Mouse (Mus musculus): Measurements from ENCODE around the gene Lsamp. TPM values are rescaled to one million over a fixed set of nuclear protein-coding genes. Genes with fewer than 3 reads are reported as not detected.

Gene Lsamp
- total and polyA plus RNA-seq, 3 experiments, result 0.97 to 2.3 (median 1.1) TPM

DNA sequence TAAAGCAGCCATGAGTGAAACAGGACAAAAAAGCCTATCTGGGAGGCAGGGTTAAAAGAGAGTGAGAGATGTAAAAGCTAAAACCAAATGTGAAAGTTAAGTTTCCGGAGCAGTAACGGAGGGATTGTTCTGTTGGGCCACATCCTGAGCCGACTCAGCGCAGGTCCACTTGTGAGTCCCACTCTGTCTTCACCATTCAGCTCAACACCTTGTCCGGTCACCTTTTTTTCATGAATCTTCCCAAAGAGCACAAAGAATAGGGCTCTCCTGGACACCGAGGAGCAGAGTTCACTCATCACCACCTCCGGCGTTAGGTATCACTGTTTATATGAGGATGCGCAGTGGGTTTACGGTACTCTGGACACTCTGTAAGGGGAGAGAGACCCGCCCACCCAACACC lies 2196.3 kb downstream of the Lsamp start:
- H3K27me3 ChIP-seq (ENCODE audit: control insufficient read depth, insufficient read depth, low read length), result no peaks in the 10 kb centered on the region

DNA sequence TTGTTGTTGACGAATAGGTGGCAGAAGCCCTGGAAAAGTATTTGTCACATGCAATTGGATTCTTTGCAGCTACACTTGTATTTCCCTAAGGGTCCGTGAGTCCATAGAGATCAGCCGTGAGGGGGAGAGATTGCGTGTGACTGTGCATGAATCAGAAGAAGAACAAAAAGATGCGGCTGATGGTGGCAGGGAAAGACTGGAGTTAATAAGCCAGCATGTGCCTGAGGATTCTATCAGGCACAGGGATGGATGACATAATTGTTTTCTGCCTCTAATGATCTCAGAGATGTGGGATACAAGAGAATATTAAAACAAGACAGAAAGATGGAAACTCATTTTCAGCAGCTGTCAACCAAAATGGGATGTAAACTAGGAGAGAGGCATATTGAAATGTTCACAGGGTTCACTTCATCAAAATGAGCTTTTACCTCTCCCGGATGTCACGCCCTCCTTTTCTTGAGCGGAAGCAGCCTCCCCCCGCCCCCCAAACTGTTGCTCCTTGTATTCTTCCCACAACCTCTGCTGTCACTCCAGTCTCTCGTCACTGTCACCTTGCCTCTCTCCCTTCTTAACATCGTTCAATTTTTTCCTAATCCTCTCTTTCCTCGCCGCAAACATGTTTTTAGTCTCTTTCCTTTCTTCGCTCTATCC lies 2205.4 kb downstream of the Lsamp start:
- 32% methylated on average over 14 of the region's 14 CpGs for WGBS

More for the DNA sequence above, 2196.3 kb downstream of the Lsamp start:
- Histone ChIP-seq H3K79me2 (replicated peaks; ENCODE audit: control insufficient read depth, insufficient read depth, low read length) (no peaks in the 10 kb centered on the region), H3K9ac (ENCODE audit: low read depth, low read length) (no peak overlapping the region), H3K36me3 (ENCODE audit: control insufficient read depth, insufficient read depth, low read length) (no peaks in the 10 kb centered on the region), H3K27ac (no peak overlapping the region), H3K4me3 (no peak overlapping the region), H3K4me1 (ENCODE audit: control insufficient read depth, insufficient read depth, low read length) (no peaks in the 10 kb centered on the region)
- WGBS, result 93% methylated on average over 11 of the region's 11 CpGs
- no peak for DNase-seq
- TF ChIP-seq CTCF (IDR thresholded peaks at IDR 0.05), result no peak
- no peak for TF ChIP-seq EP300 (IDR thresholded peaks at IDR 0.05; ENCODE audit: insufficient read depth, low read depth, low read length)
- no peak for TF ChIP-seq POLR2A (IDR thresholded peaks at IDR 0.05; ENCODE audit: insufficient read depth, low read depth, low read length)
- intact Hi-C loops (cut with DNase I), result no loop called here

GRCm38 (mm10) chr16:42190114-42191045 lies 2206.2 kb downstream of the Lsamp start:
- no peaks in the 10 kb centered on the region for H3K27me3 ChIP-seq (ENCODE audit: control insufficient read depth, insufficient read depth, low read length)
- WGBS, result 2% methylated on average over 44 of the region's 44 CpGs
- H3K4me1 ChIP-seq (ENCODE audit: control insufficient read depth, insufficient read depth, low read length), result no peaks in the 10 kb centered on the region
- peak overlapping the region; percentile 53 for H3K9ac ChIP-seq (ENCODE audit: low read depth, low read length)
- no peaks in the 10 kb centered on the region for H3K79me2 ChIP-seq (replicated peaks; ENCODE audit: control insufficient read depth, insufficient read depth, low read length)
- TF ChIP-seq POLR2A (IDR thresholded peaks at IDR 0.05; ENCODE audit: insufficient read depth, low read depth, low read length) (0 out of 2 replicates have a peak, but pooled peaks have one; percentile 32), CTCF (IDR thresholded peaks at IDR 0.05) (peak; percentile 95), EP300 (IDR thresholded peaks at IDR 0.05; ENCODE audit: insufficient read depth, low read depth, low read length) (no peak)
- intact Hi-C loops (cut with DNase I), result loop anchor here (2.0 kb wide), 1 partner anchor 592 kb away; no protein-coding TSS in a partner anchor
- peak overlapping the region; percentile 72 for H3K27ac ChIP-seq
- DNase-seq, result peak; percentile 90 to 92
- no peaks in the 10 kb centered on the region for H3K36me3 ChIP-seq (ENCODE audit: control insufficient read depth, insufficient read depth, low read length)
- H3K4me3 ChIP-seq, result peak overlapping the region; percentile 62

More for the DNA sequence above, 2205.4 kb downstream of the Lsamp start:
- peak overlapping the region; percentile 62 for H3K4me3 ChIP-seq
- no peak for TF ChIP-seq POLR2A (IDR thresholded peaks at IDR 0.05; ENCODE audit: insufficient read depth, low read depth, low read length)
- no peak for TF ChIP-seq CTCF (IDR thresholded peaks at IDR 0.05)
- no peak for TF ChIP-seq EP300 (IDR thresholded peaks at IDR 0.05; ENCODE audit: insufficient read depth, low read depth, low read length)
- peak overlapping the region; percentile 1; the same call in 1 of the 2 replicates for H3K9ac ChIP-seq (ENCODE audit: low read depth, low read length)
- no peaks in the 10 kb centered on the region for H3K27me3 ChIP-seq (ENCODE audit: control insufficient read depth, insufficient read depth, low read length)
- intact Hi-C loops (cut with DNase I), result loop anchor here (2.0 kb wide), 1 partner anchor 593 kb away; no protein-coding TSS in a partner anchor
- H3K4me1 ChIP-seq (ENCODE audit: control insufficient read depth, insufficient read depth, low read length), result no peaks in the 10 kb centered on the region
- H3K79me2 ChIP-seq (replicated peaks; ENCODE audit: control insufficient read depth, insufficient read depth, low read length), result no peaks in the 10 kb centered on the region
- H3K36me3 ChIP-seq (ENCODE audit: control insufficient read depth, insufficient read depth, low read length), result no peaks in the 10 kb centered on the region
- no peak overlapping the region; the same call in 1 of the 2 replicates for H3K27ac ChIP-seq
- DNase-seq, result no peak

Small RNA genes within 50 kb of the gene (microRNA-seq; reads per million reads assigned to microRNA genes)
- gene Gm27887 (0 reads per million in 2 experiments), gene Gm47276 (0 reads per million in 2 experiments)
